Mouse (Mus musculus): ENCODE measurements around the gene Tmc8. TPM values are rescaled to one million over a fixed set of nuclear protein-coding genes. Genes with fewer than 3 reads are reported as not detected.
"Not testable (repeated sequence)": the region's sequence is repeated elsewhere in the genome, so short reads cannot be mapped to it uniquely, and the experiment has no call there.

Tmc8 gene
- polyA plus RNA-seq, 1 experiment: 0.29 TPM

DNA sequence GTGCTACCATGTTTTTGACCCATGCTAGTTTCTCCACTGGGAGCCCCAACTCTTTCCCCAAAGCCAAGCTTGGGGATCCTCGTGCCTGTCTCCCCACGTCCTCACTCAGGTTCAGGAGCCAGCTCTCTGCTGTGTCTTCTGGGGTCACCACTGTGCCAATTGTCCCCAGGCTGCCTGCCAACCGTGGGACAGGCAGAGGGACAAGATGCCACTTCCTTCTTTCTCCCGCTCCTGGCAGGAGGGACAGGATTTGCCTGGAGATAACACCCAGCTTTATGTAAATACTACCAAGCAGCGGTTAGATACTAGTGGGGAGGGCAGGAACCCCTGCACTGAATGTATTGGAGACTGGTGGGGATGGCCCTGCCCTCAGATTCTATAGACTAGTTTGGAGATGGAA lies 32.0 kb downstream of the Tmc8 start:
- no peak for TF ChIP-seq POLR2A (IDR thresholded peaks at IDR 0.05; ENCODE audit: borderline replicate concordance, insufficient read depth, low read length)
- DNase-seq: no peak
- WGBS: 22% methylated on average over 5 of the region's 5 CpGs
- Histone ChIP-seq H3K4me3 (replicated peaks; ENCODE audit: insufficient read depth, low read depth, low read length) (no peak overlapping the region), H3K27me3 (ENCODE audit: control insufficient read depth, insufficient read depth, low read length) (no peaks in the 10 kb centered on the region; the same call in 1 of the 2 replicates), H3K27ac (ENCODE audit: insufficient read depth, low read length) (no peak overlapping the region), H3K4me1 (ENCODE audit: control insufficient read depth, insufficient read depth, low read length) (peaks cover 11% of the 10 kb centered on the region)

- TF ChIP-seq CTCF (IDR thresholded peaks at IDR 0.05; ENCODE audit: borderline replicate concordance, insufficient read depth, low read depth, low read length): no peak
- no peak for DNase-seq
- WGBS: 89% methylated on average over 6 of the region's 6 CpGs
- Histone ChIP-seq H3K27me3 (ENCODE audit: control insufficient read depth, insufficient read depth, low read length) (no peaks in the 10 kb centered on the region), H3K4me1 (ENCODE audit: control insufficient read depth, insufficient read depth, low read length) (peaks cover 19% of the 10 kb centered on the region), H3K27ac (ENCODE audit: insufficient read depth, low read length) (no peak overlapping the region), H3K4me3 (replicated peaks; ENCODE audit: insufficient read depth, low read depth, low read length) (no peak overlapping the region)
Measured at GRCm38 (mm10) chr11:117814704-117815366, 33.0 kb downstream of the Tmc8 start.

DNA sequence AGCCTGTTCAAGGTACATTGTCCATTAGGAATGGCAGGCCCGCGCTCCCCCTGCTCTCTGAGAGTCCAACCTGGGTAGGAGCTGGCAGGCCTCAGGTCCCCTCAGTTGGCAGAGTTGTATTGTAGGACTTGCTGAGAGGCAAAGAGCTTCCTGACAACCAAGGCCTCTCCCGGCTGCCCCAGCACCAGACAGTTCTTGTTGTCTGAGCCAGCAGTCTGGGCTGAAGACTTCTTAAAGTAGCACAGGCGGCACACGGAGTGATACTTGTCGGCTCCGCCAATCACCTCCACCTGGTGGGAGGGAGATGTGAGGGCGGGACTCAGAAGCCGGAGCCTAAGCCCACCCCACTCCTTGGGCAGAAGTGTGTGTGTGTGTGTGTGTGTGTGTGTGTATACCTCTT lies 34.0 kb downstream of the Tmc8 start:
- H3K4me1 ChIP-seq (ENCODE audit: control insufficient read depth, insufficient read depth, low read length): peaks cover 13% of the 10 kb centered on the region
- H3K4me3 ChIP-seq (replicated peaks; ENCODE audit: insufficient read depth, low read depth, low read length); H3K27me3 ChIP-seq (ENCODE audit: control insufficient read depth, insufficient read depth, low read length); DNase-seq; H3K27ac ChIP-seq (ENCODE audit: insufficient read depth, low read length): not testable (repeated sequence)
- WGBS: 89% methylated on average over 9 of the region's 9 CpGs

DNA sequence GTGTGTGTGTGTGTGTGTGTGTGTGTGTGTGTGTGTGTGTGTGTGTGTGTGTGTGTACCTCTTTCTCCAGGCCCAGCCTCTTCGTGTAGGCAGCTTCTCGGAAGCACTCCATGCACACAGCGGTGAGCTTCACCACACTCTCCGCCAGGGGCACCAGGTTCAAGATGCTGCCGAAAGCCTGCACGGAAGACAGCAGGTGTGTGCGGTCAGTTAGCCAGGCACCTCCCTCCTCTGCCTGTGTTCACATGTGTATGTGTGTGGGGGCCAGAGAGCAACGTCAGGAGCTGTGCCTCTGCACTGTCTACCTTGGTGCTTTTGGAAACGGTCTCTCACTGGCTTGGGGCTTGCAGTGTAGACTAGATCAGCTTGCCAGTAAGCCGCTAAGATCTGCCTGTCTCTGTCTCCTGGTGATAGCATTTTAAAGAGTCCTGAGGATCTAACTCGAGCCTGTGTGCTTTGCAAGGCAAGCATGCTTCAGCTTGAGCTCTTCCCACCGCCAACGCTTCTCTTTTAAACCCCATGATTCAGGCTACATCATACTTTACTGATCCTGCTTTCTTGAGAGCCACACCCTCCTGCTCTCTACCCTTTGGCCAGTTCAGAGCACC lies 34.6 kb downstream of the Tmc8 start:
- H3K4me1 ChIP-seq (ENCODE audit: control insufficient read depth, insufficient read depth, low read length): peaks cover 13% of the 10 kb centered on the region
- no peaks in the 10 kb centered on the region for H3K27me3 ChIP-seq (ENCODE audit: control insufficient read depth, insufficient read depth, low read length)
- no peak overlapping the region for H3K4me3 ChIP-seq (replicated peaks; ENCODE audit: insufficient read depth, low read depth, low read length)
- 86% methylated on average over 13 of the region's 13 CpGs for WGBS
- H3K27ac ChIP-seq (ENCODE audit: insufficient read depth, low read length): no peak overlapping the region
- TF ChIP-seq CTCF (IDR thresholded peaks at IDR 0.05; ENCODE audit: borderline replicate concordance, insufficient read depth, low read depth, low read length) (no peak), POLR2A (IDR thresholded peaks at IDR 0.05; ENCODE audit: borderline replicate concordance, insufficient read depth, low read length) (no peak)
- DNase-seq: no peak

DNA sequence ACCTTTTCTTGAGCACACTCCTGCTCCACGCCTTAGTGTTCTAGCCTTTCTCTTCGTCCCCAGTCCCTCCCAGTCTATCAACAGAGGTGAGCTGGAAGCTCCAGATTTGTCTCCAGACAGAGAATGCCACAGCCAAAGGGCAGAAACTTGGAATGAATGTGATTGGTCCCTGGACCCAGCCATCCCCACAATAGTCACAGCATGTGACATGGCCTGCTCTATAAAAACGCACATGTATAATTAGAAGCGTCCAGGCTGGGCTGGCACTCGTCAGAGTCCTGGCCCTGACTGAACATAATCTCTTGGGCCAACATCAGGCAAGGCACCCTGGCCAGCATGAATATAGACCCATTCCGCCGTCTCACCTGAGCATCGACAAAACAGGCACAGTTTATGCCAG lies 37.2 kb downstream of the Tmc8 start:
- peak in 1 of 2 experiments; percentile 46 for DNase-seq
- Histone ChIP-seq H3K4me3 (replicated peaks; ENCODE audit: insufficient read depth, low read depth, low read length) (no peak overlapping the region), H3K27me3 (ENCODE audit: control insufficient read depth, insufficient read depth, low read length) (no peaks in the 10 kb centered on the region), H3K4me1 (ENCODE audit: control insufficient read depth, insufficient read depth, low read length) (peaks cover 11% of the 10 kb centered on the region), H3K27ac (ENCODE audit: insufficient read depth, low read length) (no peak overlapping the region)
- WGBS: 17% methylated on average over 8 of the region's 8 CpGs
- TF ChIP-seq CTCF (IDR thresholded peaks at IDR 0.05; ENCODE audit: borderline replicate concordance, insufficient read depth, low read depth, low read length) (no peak), POLR2A (IDR thresholded peaks at IDR 0.05; ENCODE audit: borderline replicate concordance, insufficient read depth, low read length) (no peak)

GRCm38 (mm10) chr11:117820173-117820572 lies 38.3 kb downstream of the Tmc8 start:
- H3K27ac ChIP-seq (ENCODE audit: insufficient read depth, low read length): no peak overlapping the region
- peaks cover 11% of the 10 kb centered on the region for H3K4me1 ChIP-seq (ENCODE audit: control insufficient read depth, insufficient read depth, low read length)
- 79% methylated on average over 7 of the region's 7 CpGs for WGBS
- TF ChIP-seq CTCF (IDR thresholded peaks at IDR 0.05; ENCODE audit: borderline replicate concordance, insufficient read depth, low read depth, low read length) (no peak), POLR2A (IDR thresholded peaks at IDR 0.05; ENCODE audit: borderline replicate concordance, insufficient read depth, low read length) (no peak)
- no peak overlapping the region for H3K4me3 ChIP-seq (replicated peaks; ENCODE audit: insufficient read depth, low read depth, low read length)
- DNase-seq: no peak
- H3K27me3 ChIP-seq (ENCODE audit: control insufficient read depth, insufficient read depth, low read length): no peaks in the 10 kb centered on the region

- Histone ChIP-seq H3K4me3 (replicated peaks; ENCODE audit: insufficient read depth, low read depth, low read length) (no peak overlapping the region), H3K27ac (ENCODE audit: insufficient read depth, low read length) (no peak overlapping the region), H3K4me1 (ENCODE audit: control insufficient read depth, insufficient read depth, low read length) (peaks cover 17% of the 10 kb centered on the region), H3K27me3 (ENCODE audit: control insufficient read depth, insufficient read depth, low read length) (no peaks in the 10 kb centered on the region; the same call in 1 of the 2 replicates)
- WGBS: 93% methylated on average over 9 of the region's 9 CpGs
- TF ChIP-seq POLR2A (IDR thresholded peaks at IDR 0.05; ENCODE audit: borderline replicate concordance, insufficient read depth, low read length) (no peak), CTCF (IDR thresholded peaks at IDR 0.05; ENCODE audit: borderline replicate concordance, insufficient read depth, low read depth, low read length) (no peak)
- DNase-seq: no peak
Measured at GRCm38 (mm10) chr11:117821868-117822267, 40.0 kb downstream of the Tmc8 start.

- Histone ChIP-seq H3K27me3 (ENCODE audit: control insufficient read depth, insufficient read depth, low read length) (no peaks in the 10 kb centered on the region; the same call in 1 of the 2 replicates), H3K4me1 (ENCODE audit: control insufficient read depth, insufficient read depth, low read length) (peaks cover 17% of the 10 kb centered on the region), H3K27ac (ENCODE audit: insufficient read depth, low read length) (no peak overlapping the region), H3K4me3 (replicated peaks; ENCODE audit: insufficient read depth, low read depth, low read length) (no peak overlapping the region)
- WGBS: 82% methylated on average over 7 of the region's 7 CpGs
- TF ChIP-seq POLR2A (IDR thresholded peaks at IDR 0.05; ENCODE audit: borderline replicate concordance, insufficient read depth, low read length): no peak
- TF ChIP-seq CTCF (IDR thresholded peaks at IDR 0.05; ENCODE audit: borderline replicate concordance, insufficient read depth, low read depth, low read length): no peak
- DNase-seq: no peak
Measured at GRCm38 (mm10) chr11:117822728-117823241, 40.9 kb downstream of the Tmc8 start.

Measured in cerebellum, adult 2 months (tissue).